Mouse (Mus musculus) bone marrow macrophage, adult 2 months (primary cell): ENCODE measurements around the gene Atl1.

Source experiments
- CTCF ChIP-seq: IDR thresholded peaks from 2 replicates; pipeline ENCODE4 v1.5.1; 2012; ENCODE audit warnings: low read depth, mild to moderate bottlenecking, low read length, moderate library complexity
- POLR2A ChIP-seq: IDR thresholded peaks from 2 replicates; pipeline ENCODE4 v1.6.1; 2012; ENCODE audit warnings: mild to moderate bottlenecking, low read depth, low read length, borderline replicate concordance

DNA sequence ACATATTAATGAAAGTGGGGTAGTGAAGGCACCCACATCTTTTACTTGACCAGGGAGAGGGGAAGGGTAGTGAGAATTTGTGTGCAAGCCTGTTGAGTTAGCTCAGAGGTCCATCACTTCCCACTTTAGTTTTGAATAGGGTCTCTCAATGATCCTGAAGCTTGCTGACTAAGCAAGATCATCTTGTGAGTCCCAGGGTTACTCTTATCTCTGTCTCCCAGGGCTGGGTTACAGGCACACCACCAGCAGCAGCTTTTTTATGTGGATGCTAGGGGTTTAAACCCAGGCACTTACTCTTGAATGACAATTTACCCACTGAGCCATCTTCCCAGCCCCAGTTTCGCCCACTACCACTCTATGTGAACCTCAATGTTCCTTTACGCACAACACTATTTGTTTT is 34.8 kb upstream of the Atl1 start:
- TF ChIP-seq POLR2A (no peak), CTCF (no peak)
